Mouse (Mus musculus) cerebellum, postnatal 10 days (tissue): ENCODE measurements around the gene Drd1.
A peak's percentile ranks its signal among the peaks of the same experiment; 100 is the strongest.

ENCODE experiments used
- DNase-seq, 2 experiments: peaks; one replicate each; pipeline ENCODE4 v3.0.0; 2021; ENCODE audit warnings: mixed read lengths in 2 of 2

Gene Drd1

DNA sequence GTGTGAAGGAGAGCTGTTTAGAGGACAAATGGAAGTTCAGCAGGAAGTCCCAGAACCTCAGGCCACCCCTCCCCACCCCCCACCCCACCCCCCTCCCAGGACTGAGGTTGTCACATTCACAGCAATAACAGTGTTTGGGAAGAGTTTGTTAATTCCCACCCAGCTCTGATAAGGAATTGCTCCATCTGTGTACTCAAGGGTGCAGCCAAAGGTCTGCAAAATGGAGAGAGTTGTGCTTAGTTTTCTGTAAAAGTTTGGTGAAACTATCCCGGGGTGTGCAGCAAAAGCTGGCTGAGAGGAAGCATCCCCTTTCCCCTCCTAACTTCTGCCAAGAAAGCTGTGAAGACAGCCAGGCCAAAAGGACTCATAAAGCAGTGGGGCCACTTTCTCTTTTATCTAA is 17.6 kb upstream of the Drd1 start:
- no peak for DNase-seq

DNA sequence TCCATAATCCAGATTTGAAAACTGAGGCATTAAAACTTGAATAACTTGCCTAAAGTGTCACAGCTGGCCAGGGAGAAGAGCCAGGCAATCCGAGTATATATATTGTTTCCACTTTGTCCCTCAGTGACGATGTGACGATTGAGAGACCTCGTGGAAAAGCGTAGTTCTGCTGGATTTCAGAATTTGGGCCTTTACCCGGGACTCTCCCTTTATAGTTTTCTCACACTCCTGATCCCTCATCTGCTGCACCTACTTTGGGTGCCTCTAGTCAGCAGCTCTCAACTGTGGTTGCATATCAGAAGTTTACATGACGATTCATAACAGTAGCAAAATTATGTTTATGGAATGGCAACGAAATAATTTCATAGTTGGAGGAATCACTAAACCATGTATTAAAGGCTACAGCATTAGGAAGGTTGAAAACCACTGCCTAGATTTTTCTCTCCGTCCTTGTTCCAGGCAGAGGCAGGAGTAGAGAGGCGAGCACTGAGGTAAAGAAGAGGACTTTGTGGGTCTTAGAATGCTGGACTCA is 17.1 kb upstream of the Drd1 start:
- no peak for DNase-seq

DNA sequence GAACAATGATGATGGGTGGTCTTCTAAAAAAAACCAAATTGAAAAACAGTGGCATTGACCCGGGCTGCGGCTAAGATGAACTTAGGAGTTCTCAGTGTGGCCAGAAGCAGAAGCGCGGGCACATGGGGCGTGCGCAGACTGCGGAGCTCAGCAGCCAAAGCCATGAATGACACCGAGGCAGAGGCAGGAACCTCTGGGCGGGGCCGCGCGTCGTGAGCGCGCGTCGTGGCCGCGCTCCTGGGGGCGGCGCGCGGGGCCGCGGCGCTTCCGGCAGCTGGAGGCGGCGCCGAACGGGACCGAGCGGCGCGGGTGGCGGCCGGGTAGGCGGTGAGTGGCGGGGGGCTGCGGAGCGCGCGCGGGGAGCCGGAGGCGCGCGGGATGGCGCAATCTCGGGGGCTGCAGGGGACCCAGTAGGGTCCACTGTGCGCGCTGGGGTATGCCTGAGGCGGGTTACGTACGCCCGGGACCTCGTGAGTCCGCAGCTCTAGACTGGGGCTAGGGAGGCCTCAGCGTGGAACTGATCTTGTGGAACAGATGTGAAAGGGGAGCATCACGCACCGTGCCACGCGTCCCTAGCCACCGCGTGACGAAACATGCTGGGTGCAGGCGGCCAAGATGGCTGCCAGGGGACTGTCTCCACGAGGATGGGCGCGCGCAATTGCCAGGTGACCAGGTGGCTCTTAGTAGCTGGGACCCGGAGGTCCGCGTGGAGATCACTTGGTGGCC is 16.3 kb upstream of the Drd1 start, which contains the start of gene Sfxn1:
Gene Sfxn1, plus strand, starts transcription at position 264 of the 726 bp plus-strand sequence.
- DNase-seq: peak; percentile 83 to 85

DNA sequence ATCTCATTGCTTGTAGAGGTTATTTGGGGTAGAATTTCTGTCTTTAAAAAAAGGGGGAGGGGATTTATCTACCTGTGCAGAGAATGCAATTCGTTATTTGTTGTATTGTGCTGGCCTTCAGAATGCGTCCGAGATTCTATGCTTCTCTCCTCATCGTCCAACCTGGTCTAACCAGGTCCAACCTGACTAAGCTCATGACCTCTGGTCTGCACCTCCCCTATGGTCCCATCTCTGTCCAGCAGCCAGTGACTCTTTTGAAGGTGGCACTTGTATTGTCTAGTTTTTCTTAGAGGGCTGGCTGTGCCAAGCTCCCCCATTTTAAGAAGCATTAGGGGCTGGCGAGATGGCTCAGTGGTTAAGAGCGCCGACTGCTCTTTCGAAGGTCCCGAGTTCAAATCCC is 15.5 kb upstream of the Drd1 start:
- no peak for DNase-seq

DNA sequence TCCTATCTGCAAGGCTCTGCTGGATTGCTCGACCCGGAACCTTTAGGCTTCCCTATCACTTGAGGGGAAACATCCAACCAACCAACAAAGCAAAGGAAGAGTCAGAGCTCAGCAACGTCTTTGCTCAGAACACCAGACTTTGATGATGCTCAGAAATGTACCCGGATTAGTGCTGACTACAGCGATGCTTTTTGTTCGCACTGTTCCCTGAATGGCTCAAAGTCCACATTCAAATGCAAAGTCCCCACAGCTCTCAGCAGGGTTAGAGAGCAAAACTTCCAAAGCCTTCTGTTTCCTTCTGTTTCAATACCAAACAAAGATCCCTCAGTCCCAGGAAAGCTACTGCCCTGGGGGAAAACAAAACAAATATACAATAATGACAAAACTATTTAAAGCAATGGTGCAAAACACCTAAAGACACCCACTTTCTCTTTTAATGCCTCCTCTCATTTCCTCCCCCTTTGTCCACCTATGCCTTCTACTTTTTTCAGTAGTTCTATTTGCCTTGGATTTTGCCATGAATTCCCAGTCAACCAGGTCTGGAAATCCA is 12.2 kb upstream of the Drd1 start:
- DNase-seq: no peak

DNA sequence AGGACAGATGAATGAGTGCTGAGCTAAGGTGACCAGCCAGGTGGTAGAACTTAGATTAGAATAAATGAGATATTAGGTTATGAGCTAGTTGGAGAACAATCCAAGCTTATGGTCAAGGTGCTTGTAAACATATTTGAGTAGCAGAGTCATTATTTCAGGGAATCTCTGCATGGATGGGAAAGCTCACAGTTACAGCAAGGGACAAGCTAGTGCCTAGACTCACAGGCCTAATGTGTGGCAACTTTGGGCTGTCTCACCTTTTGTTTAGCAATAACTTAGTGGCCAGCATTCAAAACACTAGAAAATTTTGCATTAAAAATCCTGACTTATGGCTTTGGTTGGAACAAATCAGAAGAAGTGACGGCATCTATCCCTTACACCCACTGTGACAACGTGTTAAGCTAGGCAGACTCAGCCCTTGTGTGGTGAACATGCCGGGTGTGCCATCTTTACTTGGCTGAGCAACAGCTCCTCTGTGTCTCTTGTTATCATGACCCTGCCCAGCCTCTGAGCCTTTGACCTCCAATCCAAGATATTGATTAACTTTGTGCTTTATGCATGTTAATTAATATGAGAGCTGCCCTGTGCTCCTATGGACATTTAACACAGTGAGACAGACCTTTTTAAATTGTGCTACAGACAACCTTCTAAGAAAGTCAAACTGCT is 10.7 kb upstream of the Drd1 start:
- no peak for DNase-seq

DNA sequence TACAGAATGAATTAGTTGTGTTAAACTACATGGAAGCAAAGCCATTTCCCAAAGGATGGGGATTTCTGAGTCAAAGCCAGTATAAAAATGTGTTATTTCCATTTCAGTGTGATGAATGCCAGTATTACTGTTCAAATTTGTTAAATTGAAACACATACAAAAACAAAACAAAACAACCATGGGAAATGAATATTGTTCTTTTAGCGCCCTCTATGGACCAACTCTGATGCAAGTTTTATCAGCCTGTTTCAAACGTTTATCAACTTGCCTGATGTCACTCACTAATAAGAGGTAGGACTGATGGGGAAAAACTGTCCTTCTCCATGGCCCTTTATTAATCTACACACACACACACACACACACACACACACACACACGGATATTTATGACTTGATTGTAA is 7.8 kb upstream of the Drd1 start:
- peak; percentile 56 to 77 for DNase-seq

DNA sequence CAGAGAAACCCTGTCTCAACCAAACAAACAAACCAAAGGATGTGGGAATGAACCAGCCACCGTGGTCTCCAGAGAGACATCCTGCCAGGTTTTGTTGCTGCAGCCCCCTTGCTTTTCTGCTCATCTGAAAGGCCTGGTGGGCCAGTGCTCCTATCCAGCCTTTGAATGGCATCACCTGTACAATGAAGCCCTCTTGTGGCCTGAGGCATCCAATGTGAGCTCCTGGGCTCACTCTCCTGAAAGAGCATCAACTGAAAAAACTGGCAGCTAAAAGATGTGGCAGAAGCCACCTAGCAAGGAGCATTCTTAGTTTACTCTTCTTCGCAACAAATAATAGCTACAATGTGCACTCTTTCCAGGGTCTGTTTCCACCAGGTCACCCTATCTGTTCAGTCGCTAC is 6.6 kb upstream of the Drd1 start:
- peak; percentile 36 to 41 for DNase-seq

DNA sequence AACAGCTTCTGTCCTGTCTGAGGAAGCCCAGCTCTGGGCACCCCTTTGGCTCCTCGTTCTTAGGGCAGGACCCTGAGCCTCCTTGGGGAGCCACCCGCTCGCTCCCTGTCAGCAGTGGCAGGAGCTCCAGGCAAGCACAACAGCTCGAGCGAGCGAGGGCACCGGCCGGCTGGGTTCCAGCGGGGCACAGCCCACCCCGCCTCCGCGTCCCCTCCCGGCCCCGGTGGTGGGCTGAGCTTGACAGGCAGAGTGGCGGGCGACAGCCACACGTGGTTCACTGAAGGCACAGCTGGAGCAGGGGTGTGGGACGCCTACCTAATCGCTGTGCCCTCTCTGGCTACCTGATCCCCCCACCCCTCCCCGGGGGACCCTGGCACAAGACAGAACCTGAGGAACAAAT is 543 bp downstream of the Drd1 start:
- DNase-seq: peak; percentile 49 to 50

DNA sequence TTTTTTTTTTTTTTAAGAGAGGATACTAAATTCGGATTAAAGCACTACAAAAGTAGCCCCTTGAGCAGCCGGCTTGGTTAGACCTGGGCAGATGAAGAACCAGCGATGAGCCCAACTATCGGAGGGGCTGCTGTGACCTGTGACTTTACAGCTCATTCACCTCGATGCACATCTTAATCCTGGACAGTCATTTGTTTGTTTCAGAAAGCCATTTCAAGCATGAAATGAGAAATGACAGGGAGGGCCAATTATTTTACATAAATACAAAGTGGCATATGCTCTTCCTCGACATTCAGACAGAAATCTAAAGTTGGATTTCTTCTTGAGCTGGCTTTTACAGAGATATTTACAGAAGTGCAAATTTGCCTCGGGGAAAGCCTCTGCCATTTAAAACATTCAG is 3.9 kb downstream of the Drd1 start:
- no peak for DNase-seq

DNA sequence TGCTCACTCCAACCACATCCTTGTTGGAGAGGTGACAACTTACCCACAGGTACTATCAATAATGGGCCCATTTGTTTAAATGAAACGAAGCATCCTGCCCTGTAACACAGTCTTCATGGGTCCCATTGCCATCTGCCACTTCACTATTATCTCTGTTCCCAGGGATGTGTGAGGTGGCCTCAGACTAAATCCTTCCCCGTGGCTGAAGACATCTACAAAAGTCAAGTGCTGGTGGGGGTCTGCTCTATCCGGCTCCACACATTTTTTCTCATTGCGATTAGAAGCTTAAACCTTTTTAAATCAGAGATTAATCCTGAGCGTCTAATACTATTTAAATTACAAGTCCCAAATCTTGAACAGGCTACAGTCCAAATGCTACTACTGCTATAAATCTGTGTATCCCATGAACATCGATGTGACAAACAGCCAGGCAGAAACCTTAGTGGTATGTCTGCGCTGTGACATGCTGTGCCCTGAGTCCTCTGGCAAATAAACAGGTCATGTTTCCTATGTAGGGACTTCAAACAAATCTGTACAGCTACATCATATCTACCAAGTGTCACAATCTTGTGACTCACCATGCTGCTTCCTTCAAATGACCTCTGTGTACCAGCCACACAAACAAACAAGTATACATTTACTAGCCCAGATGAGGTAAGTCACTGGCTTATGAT is 6.7 kb downstream of the Drd1 start:
- DNase-seq: no peak

DNA sequence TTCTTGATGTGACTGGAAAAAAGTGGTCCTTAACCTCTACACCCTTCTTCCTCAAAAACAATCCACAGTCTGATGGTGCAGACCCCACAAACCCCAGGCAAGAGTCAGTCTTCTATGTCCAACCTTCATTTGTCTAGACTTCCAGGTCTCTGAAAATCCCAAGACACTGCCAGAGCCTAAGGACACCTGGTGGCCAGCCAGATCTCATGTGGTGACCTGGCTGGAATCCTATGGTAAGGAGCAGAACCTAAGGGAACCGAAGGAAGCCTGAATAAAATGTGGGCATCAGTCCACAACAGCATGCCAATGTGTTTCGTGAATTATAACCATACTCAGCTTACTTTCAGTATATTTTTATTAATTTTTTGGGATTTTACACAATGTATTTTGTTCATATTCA is 15.2 kb downstream of the Drd1 start:
- DNase-seq: peak; percentile 57 to 64

DNA sequence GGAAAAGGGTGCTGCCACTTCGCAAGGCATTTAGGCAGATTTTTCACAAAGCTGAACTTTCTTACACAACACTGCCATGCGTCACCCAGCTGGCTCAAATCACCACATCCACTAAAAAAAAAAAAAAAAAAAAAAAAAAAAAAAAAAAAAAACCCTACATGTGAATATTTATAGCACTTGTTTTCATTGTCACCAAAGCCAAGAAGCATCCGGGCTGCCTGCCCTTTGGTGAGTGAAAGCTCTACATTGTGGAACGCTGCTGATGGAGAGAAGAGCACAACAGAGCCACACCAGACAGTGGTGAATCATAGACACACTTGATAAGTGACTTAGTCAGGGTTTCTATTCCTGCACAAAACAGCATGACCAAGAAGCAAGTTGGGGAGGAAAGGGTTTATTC is 17.6 kb downstream of the Drd1 start:
- no peak for DNase-seq

DNA sequence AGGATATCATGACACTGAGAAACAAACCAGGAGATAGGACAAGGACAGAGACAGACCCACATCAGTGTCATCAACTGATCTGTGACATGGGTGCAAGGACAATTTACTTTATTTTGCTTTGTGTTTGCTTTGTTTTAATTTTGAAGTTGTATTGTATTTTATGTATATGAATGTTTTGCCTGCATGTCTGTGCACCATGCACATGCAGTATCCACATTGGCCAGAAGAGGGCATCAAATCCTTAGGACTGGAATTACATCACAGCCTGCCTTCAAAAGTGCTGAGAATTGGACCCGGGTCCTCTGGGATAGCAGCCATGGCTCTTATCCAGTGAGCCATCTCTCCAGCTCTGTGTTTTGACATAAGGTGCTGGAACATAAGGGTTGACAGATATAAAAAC is 20.0 kb downstream of the Drd1 start:
- DNase-seq: peak; percentile 17 to 38

DNA sequence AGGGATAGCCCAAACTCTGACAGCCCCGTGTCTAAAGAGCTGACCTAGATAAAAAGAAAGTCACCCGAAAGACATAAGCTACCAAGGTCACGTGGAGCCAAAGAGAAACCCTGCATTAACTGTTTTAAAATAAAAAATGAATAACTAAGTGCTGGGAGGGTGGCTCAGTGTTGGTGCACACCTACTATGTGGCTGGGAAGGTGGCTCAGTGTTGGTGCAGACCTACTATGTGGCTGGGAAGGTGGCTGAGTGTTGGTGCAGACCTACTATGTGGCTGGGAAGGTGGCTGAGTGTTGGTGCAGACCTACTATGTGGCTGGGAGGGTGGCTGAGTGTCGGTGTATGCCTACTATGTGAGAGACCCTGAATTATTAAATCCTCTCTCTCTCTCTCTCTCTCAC is 21.9 kb downstream of the Drd1 start:
- no peak for DNase-seq

DNA sequence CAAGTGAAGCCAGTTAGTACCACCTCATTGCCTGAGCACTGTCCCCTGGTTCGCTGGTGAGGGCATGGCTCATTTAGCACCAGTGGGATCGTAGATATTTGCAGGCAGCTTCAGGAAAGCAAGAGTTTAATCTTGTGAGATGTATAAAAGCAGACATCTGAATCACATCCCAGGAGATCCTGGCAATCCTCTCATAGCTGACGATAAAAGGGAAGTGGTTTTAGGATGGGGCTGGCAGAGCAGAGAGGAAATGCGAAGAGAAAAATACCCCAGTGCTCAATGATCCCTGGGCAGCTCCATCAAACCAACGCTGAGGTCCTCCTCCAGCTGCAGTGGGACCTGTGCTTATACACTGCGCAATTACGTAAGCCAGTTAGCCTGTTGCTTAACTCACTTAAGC is 28.4 kb downstream of the Drd1 start:
- no peak for DNase-seq

DNA sequence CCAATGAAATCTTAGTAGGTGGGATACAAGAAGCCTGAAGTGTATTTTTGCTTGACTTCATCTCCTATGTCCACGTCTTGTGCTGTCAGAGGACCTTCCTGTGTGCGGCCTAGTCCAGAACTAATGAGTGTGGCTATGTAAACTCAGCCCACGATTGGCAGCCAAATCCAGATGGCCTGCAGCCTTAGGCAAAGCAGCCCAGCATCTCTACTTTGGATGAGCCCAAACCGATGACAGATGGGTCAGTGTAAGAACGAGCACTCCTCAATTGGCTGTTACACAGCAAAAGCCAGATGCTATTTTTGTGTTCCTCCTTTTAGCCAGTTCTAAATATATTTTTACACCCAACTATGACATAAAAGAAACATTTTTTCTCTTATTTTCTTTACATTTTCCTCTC is 32.2 kb downstream of the Drd1 start:
- DNase-seq: peak; percentile 78 to 85

DNA sequence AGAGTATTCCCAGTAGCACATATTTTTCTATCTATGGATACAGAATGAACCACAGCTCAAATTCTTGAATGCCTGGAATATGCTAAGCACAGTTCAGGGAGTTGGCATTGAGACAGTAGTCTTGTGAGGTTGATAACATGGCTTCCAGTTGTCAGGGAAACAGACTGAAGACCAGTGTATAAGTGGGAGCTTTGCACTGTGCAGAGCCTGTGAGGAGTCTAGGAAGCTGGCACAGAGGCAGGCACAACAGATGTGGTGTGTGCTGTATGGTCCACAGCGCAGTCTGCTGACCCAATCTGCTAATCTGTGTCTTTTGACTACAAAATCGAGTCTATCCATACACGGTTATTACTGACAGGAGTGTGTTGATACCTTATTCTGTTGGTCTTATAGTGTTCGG is 46.8 kb downstream of the Drd1 start:
- peak; percentile 38 to 55 for DNase-seq
